Mouse (Mus musculus): ENCODE measurements around the gene Dnm1.

- no peak for TF ChIP-seq POLR2A (IDR thresholded peaks at IDR 0.05; ENCODE audit: extremely low read depth, insufficient read depth, low read length)
- TF ChIP-seq CTCF (IDR thresholded peaks at IDR 0.05; ENCODE audit: low read depth, low read length): no peak
These were observed 1.3 kb upstream of the Dnm1 start for GRCm38 (mm10) chr2:32354336-32354895.
